Mouse (Mus musculus) hindbrain, embryonic 13.5 days (tissue): ENCODE data around the gene Ccdc17. TPM values are rescaled to one million over a fixed set of nuclear protein-coding genes. Genes with fewer than 3 reads are reported as not detected.

Source experiments
- ATAC-seq: fragments of 200-750 bp; cut with Nextera tagmentation; 2 replicates; pipeline ENCODE4 v1.8.0; 2017; ENCODE audit warnings: moderate TSS enrichment; ENCODE audit not compliant: low FRiP score
- H3K27ac ChIP-seq: fragments of 300-500 bp; sonication (generic); 2 replicates; pipeline ENCODE4 v1.5.1; 2015; ENCODE audit warnings: inconsistent platforms, mild to moderate bottlenecking, moderate library complexity
- H3K27me3 ChIP-seq: fragments of 300-500 bp; sonication (generic); 2 replicates; pipeline ENCODE4 v1.6.1; 2015; ENCODE audit warnings: mild to moderate bottlenecking, inconsistent platforms
- H3K36me3 ChIP-seq: fragments of 300-500 bp; sonication (generic); 2 replicates; pipeline ENCODE4 v1.6.1; 2015; ENCODE audit warnings: mild to moderate bottlenecking, inconsistent platforms
- H3K4me1 ChIP-seq: fragments of 300-500 bp; sonication (generic); replicated peaks from 2 replicates; pipeline ENCODE4 v1.6.1; 2015; ENCODE audit warnings: inconsistent platforms
- H3K4me2 ChIP-seq: fragments of 300-500 bp; sonication (generic); 2 replicates; pipeline ENCODE4 v1.6.1; 2015; ENCODE audit warnings: inconsistent platforms, mild to moderate bottlenecking, moderate library complexity
- H3K4me3 ChIP-seq: fragments of 300-500 bp; sonication (generic); 2 replicates; pipeline ENCODE4 v1.5.1; 2015; ENCODE audit warnings: mild to moderate bottlenecking, inconsistent platforms
- H3K9ac ChIP-seq: fragments of 300-500 bp; sonication (generic); 2 replicates; pipeline ENCODE4 v1.6.1; 2015; ENCODE audit warnings: mild to moderate bottlenecking, inconsistent platforms
- H3K9me3 ChIP-seq: fragments of 300-500 bp; sonication (generic); 2 replicates; pipeline ENCODE4 v1.6.1; 2016; ENCODE audit warnings: inconsistent platforms
- WGBS: fragments of 180-500 bp; shearing (Covaris S2); methylation state at CpG from one replicate; pipeline ENCODE4 v1.1.7; 2015; 5-methylcytosine and 5-hydroxymethylcytosine counted together
- polyA plus RNA-seq: library from polyadenylated mRNA; unstranded; fragments of >200 nt; fragmentation: Nextera tagmentation; extraction: Ambion mirVana; gene quantifications from 2 replicates; pipeline ENCODE4 v1.2.1, GENCODE M21; 2015

The Ccdc17 gene
- polyA plus RNA-seq, 1 experiment from 2014 or later: 5.4 TPM

- no peak overlapping the region for H3K9ac ChIP-seq
- no peak overlapping the region for H3K4me3 ChIP-seq
- no peaks in the 10 kb centered on the region for H3K4me1 ChIP-seq
- no peaks in the 10 kb centered on the region for H3K9me3 ChIP-seq
- H3K36me3 ChIP-seq: peaks cover 57% of the 10 kb centered on the region
- H3K27ac ChIP-seq: no peak overlapping the region
- 97% methylated on average over 2 of the region's 2 CpGs for WGBS
- H3K4me2 ChIP-seq: no peak overlapping the region
- no peaks in the 10 kb centered on the region for H3K27me3 ChIP-seq
- no peak for ATAC-seq
Observed at GRCm38 (mm10) chr4:116615237-116615636, 18.8 kb downstream of the Ccdc17 start.

- Histone ChIP-seq H3K4me3 (no peak overlapping the region), H3K4me2 (no peak overlapping the region; the same call in 1 of the 2 replicates), H3K9me3 (no peaks in the 10 kb centered on the region), H3K4me1 (peaks cover 23% of the 10 kb centered on the region), H3K9ac (no peak overlapping the region), H3K36me3 (peaks cover 15% of the 10 kb centered on the region), H3K27me3 (no peaks in the 10 kb centered on the region), H3K27ac (no peak overlapping the region)
- no peak for ATAC-seq
- 96% methylated on average over 4 of the region's 4 CpGs for WGBS
Observed at GRCm38 (mm10) chr4:116624831-116625230, 28.4 kb downstream of the Ccdc17 start.

- H3K27ac ChIP-seq: peak overlapping the region; percentile 96
- ATAC-seq: peak; percentile 73
- H3K4me3 ChIP-seq: peak overlapping the region; percentile 98
- H3K4me2 ChIP-seq: peak overlapping the region; percentile 73
- peaks cover 1% of the 10 kb centered on the region for H3K36me3 ChIP-seq
- H3K9ac ChIP-seq: peak overlapping the region; percentile 93
- H3K9me3 ChIP-seq: no peaks in the 10 kb centered on the region
- peaks cover 23% of the 10 kb centered on the region for H3K4me1 ChIP-seq
- no peaks in the 10 kb centered on the region for H3K27me3 ChIP-seq
- WGBS: under 1% methylated on average over 45 of the region's 53 CpGs
Observed at GRCm38 (mm10) chr4:116626658-116627358, 30.4 kb downstream of the Ccdc17 start.

GRCm38 (mm10) chr4:116627359-116627716 is 30.9 kb downstream of the Ccdc17 start:
- H3K9ac ChIP-seq: peak overlapping the region; percentile 93
- no peaks in the 10 kb centered on the region for H3K27me3 ChIP-seq
- peak overlapping the region; percentile 98 for H3K4me3 ChIP-seq
- H3K4me1 ChIP-seq: peaks cover 23% of the 10 kb centered on the region
- H3K27ac ChIP-seq: peak overlapping the region; percentile 96
- peak overlapping the region; percentile 73 for H3K4me2 ChIP-seq
- peaks cover 6% of the 10 kb centered on the region for H3K36me3 ChIP-seq
- WGBS: under 1% methylated on average over 13 of the region's 13 CpGs
- peak; percentile 96 for ATAC-seq
- H3K9me3 ChIP-seq: no peaks in the 10 kb centered on the region

- Histone ChIP-seq H3K9me3 (no peaks in the 10 kb centered on the region), H3K27me3 (no peaks in the 10 kb centered on the region), H3K4me1 (peaks cover 23% of the 10 kb centered on the region), H3K36me3 (peaks cover 6% of the 10 kb centered on the region), H3K4me2 (peak within 1 kb of the TSS; percentile 73), H3K27ac (peak within 1 kb of the TSS; percentile 96), H3K9ac (peak within 1 kb of the TSS; percentile 93), H3K4me3 (peak within 1 kb of the TSS; percentile 98)
- WGBS: 7% methylated on average over 23 of the region's 23 CpGs
- ATAC-seq: peak; percentile 87
Observed at GRCm38 (mm10) chr4:116627722-116628662, 31.5 kb downstream of the Ccdc17 start, which contains the start of gene Nasp. Gene Nasp, minus strand, starts transcription at chr4:116627941.

GRCm38 (mm10) chr4:116635197-116635596 is 38.7 kb downstream of the Ccdc17 start:
- no peak overlapping the region for H3K9ac ChIP-seq
- no peak overlapping the region for H3K4me2 ChIP-seq
- WGBS: 81% methylated on average over 1 of the region's 1 CpGs
- ATAC-seq: no peak
- H3K36me3 ChIP-seq: peaks cover 62% of the 10 kb centered on the region
- no peak overlapping the region for H3K27ac ChIP-seq
- H3K4me1 ChIP-seq: no peaks in the 10 kb centered on the region
- H3K27me3 ChIP-seq: no peaks in the 10 kb centered on the region
- no peak overlapping the region for H3K4me3 ChIP-seq
- no peaks in the 10 kb centered on the region for H3K9me3 ChIP-seq

- ATAC-seq: no peak
- peaks cover 88% of the 10 kb centered on the region for H3K36me3 ChIP-seq
- no peaks in the 10 kb centered on the region for H3K27me3 ChIP-seq
- H3K4me1 ChIP-seq: no peaks in the 10 kb centered on the region
- WGBS: 96% methylated on average over 6 of the region's 6 CpGs
- H3K4me2 ChIP-seq: no peak overlapping the region
- no peak overlapping the region for H3K4me3 ChIP-seq
- H3K9me3 ChIP-seq: no peaks in the 10 kb centered on the region
- no peak overlapping the region for H3K27ac ChIP-seq
- H3K9ac ChIP-seq: no peak overlapping the region
Observed at GRCm38 (mm10) chr4:116638821-116639220, 42.4 kb downstream of the Ccdc17 start.

GRCm38 (mm10) chr4:116642071-116642470 is 45.6 kb downstream of the Ccdc17 start:
- no peak for ATAC-seq
- peaks cover 65% of the 10 kb centered on the region for H3K36me3 ChIP-seq

GRCm38 (mm10) chr4:116644326-116644725 is 47.9 kb downstream of the Ccdc17 start:
- no peak for ATAC-seq
- Histone ChIP-seq H3K9me3 (no peaks in the 10 kb centered on the region), H3K9ac (no peak overlapping the region), H3K4me1 (peaks cover 41% of the 10 kb centered on the region), H3K27ac (no peak overlapping the region), H3K4me2 (no peak overlapping the region), H3K27me3 (no peaks in the 10 kb centered on the region), H3K36me3 (peaks cover 60% of the 10 kb centered on the region), H3K4me3 (no peak overlapping the region)
- WGBS: 59% methylated on average over 6 of the region's 6 CpGs

More at GRCm38 (mm10) chr4:116642071-116642470, 45.6 kb downstream of the Ccdc17 start:
- Histone ChIP-seq H3K27ac (no peak overlapping the region), H3K9ac (no peak overlapping the region), H3K4me2 (no peak overlapping the region), H3K27me3 (no peaks in the 10 kb centered on the region), H3K4me1 (peaks cover 19% of the 10 kb centered on the region), H3K9me3 (no peaks in the 10 kb centered on the region), H3K4me3 (no peak overlapping the region)
- WGBS: 93% methylated on average over 1 of the region's 1 CpGs

- Histone ChIP-seq H3K36me3 (peaks cover 53% of the 10 kb centered on the region), H3K4me1 (peaks cover 53% of the 10 kb centered on the region), H3K27me3 (no peaks in the 10 kb centered on the region), H3K9me3 (no peaks in the 10 kb centered on the region), H3K4me2 (no peak overlapping the region), H3K9ac (no peak overlapping the region; the same call in 1 of the 2 replicates), H3K27ac (no peak overlapping the region), H3K4me3 (no peak overlapping the region)
- 94% methylated on average over 7 of the region's 7 CpGs for whole genome bisulfite sequencing
- ATAC-seq: no peak
Observed at GRCm38 (mm10) chr4:116645624-116646023, 49.2 kb downstream of the Ccdc17 start.

- WGBS: 98% methylated on average over 2 of the region's 2 CpGs
- H3K27me3 ChIP-seq: no peaks in the 10 kb centered on the region
- H3K9me3 ChIP-seq: no peaks in the 10 kb centered on the region
- H3K4me1 ChIP-seq: peaks cover 58% of the 10 kb centered on the region
- no peak overlapping the region for H3K27ac ChIP-seq
- H3K4me3 ChIP-seq: peak overlapping the region; percentile 92
- no peak for ATAC-seq
- peaks cover 25% of the 10 kb centered on the region for H3K36me3 ChIP-seq
- peak overlapping the region; percentile 90 for H3K4me2 ChIP-seq
- no peak overlapping the region for H3K9ac ChIP-seq
Observed at GRCm38 (mm10) chr4:116649411-116649810, 53.0 kb downstream of the Ccdc17 start.
